Mouse (Mus musculus): ENCODE results near the gene Canx. TPM values are rescaled to one million over a fixed set of nuclear protein-coding genes. Genes with fewer than 3 reads are reported as not detected.

Canx gene
- polyA plus RNA-seq, 1 experiment from 2014 or later, result 269 TPM

- TF ChIP-seq CTCF (IDR thresholded peaks at IDR 0.05; ENCODE audit: low read depth), result no peak
- WGBS, result 33% methylated on average over 1 of the region's 1 CpGs
- H3K27ac ChIP-seq (ENCODE audit: low read depth), result no peak overlapping the region
- H3K36me3 ChIP-seq (ENCODE audit: insufficient read depth), result no peaks in the 10 kb centered on the region
- no peak overlapping the region for H3K9ac ChIP-seq
- no peaks in the 10 kb centered on the region for H3K27me3 ChIP-seq (ENCODE audit: insufficient read depth, low read length)
- no peaks in the 10 kb centered on the region for H3K4me1 ChIP-seq (ENCODE audit: insufficient read depth)
- DNase-seq (no peak), ATAC-seq (ENCODE audit: insufficient read depth) (no peak)
- no peaks in the 10 kb centered on the region for H3K9me3 ChIP-seq (ENCODE audit: low read depth, low read length)
- no peak overlapping the region for H3K4me3 ChIP-seq (ENCODE audit: low read depth, low read length)
- no peak overlapping the region for H3K4me2 ChIP-seq
Measured at GRCm38 (mm10) chr11:50336126-50336525, 10.7 kb upstream of the Canx start.

- Histone ChIP-seq H3K27me3 (ENCODE audit: insufficient read depth, low read length) (no peaks in the 10 kb centered on the region), H3K9me3 (ENCODE audit: low read depth, low read length) (no peaks in the 10 kb centered on the region), H3K27ac (ENCODE audit: low read depth) (no peak overlapping the region), H3K4me3 (ENCODE audit: low read depth, low read length) (no peak overlapping the region), H3K9ac (no peak overlapping the region), H3K36me3 (ENCODE audit: insufficient read depth) (no peaks in the 10 kb centered on the region), H3K4me2 (no peak overlapping the region), H3K4me1 (ENCODE audit: insufficient read depth) (no peaks in the 10 kb centered on the region)
- DNase-seq (no peak), ATAC-seq (ENCODE audit: insufficient read depth) (no peak)
- no peak for TF ChIP-seq CTCF (IDR thresholded peaks at IDR 0.05; ENCODE audit: low read depth)
- WGBS, result 76% methylated on average over 3 of the region's 3 CpGs
Measured at GRCm38 (mm10) chr11:50333181-50333580, 7.7 kb upstream of the Canx start.

GRCm38 (mm10) chr11:50329378-50329777, 3.9 kb upstream of the Canx start:
- no peaks in the 10 kb centered on the region for H3K9me3 ChIP-seq (ENCODE audit: low read depth, low read length)
- no peaks in the 10 kb centered on the region for H3K36me3 ChIP-seq (ENCODE audit: insufficient read depth)
- no peak for DNase-seq
- H3K27ac ChIP-seq (ENCODE audit: low read depth), result no peak overlapping the region
- no peak overlapping the region for H3K4me3 ChIP-seq (ENCODE audit: low read depth, low read length)
- 0 out of 2 replicates have a peak, but pooled peaks cover 4% of the 10 kb centered on the region for H3K4me1 ChIP-seq (ENCODE audit: insufficient read depth)
- H3K9ac ChIP-seq, result no peak overlapping the region
- no peak overlapping the region for H3K4me2 ChIP-seq
- TF ChIP-seq CTCF (IDR thresholded peaks at IDR 0.05; ENCODE audit: low read depth), result no peak
- 85% methylated on average over 1 of the region's 1 CpGs for WGBS
- H3K27me3 ChIP-seq (ENCODE audit: insufficient read depth, low read length), result no peaks in the 10 kb centered on the region
- no peak for ATAC-seq (ENCODE audit: insufficient read depth)

GRCm38 (mm10) chr11:50328075-50328625, 2.7 kb upstream of the Canx start:
- Histone ChIP-seq H3K9me3 (ENCODE audit: low read depth, low read length) (no peaks in the 10 kb centered on the region), H3K4me2 (no peak overlapping the region), H3K27ac (ENCODE audit: low read depth) (no peak overlapping the region), H3K4me3 (ENCODE audit: low read depth, low read length) (no peak overlapping the region), H3K36me3 (ENCODE audit: insufficient read depth) (no peaks in the 10 kb centered on the region), H3K4me1 (ENCODE audit: insufficient read depth) (peaks cover 11% of the 10 kb centered on the region), H3K9ac (no peak overlapping the region), H3K27me3 (ENCODE audit: insufficient read depth, low read length) (no peaks in the 10 kb centered on the region)
- DNase-seq (no peak), ATAC-seq (ENCODE audit: insufficient read depth) (no peak)
- no peak for TF ChIP-seq CTCF (IDR thresholded peaks at IDR 0.05; ENCODE audit: low read depth)
- 86% methylated on average over 3 of the region's 3 CpGs for WGBS

GRCm38 (mm10) chr11:50326302-50326966, 961 bp upstream of the Canx start:
- no peak for ATAC-seq (ENCODE audit: insufficient read depth)
- Histone ChIP-seq H3K9me3 (ENCODE audit: low read depth, low read length) (no peaks in the 10 kb centered on the region), H3K9ac (peak overlapping the region; percentile 83), H3K36me3 (ENCODE audit: insufficient read depth) (peaks cover 3% of the 10 kb centered on the region; the same call in 1 of the 2 replicates), H3K4me1 (ENCODE audit: insufficient read depth) (peaks cover 14% of the 10 kb centered on the region), H3K27ac (ENCODE audit: low read depth) (peak overlapping the region; percentile 88), H3K4me2 (peak overlapping the region; percentile 63), H3K4me3 (ENCODE audit: low read depth, low read length) (peak overlapping the region; percentile 86), H3K27me3 (ENCODE audit: insufficient read depth, low read length) (no peaks in the 10 kb centered on the region)
- WGBS, result 2% methylated on average over 7 of the region's 7 CpGs
- DNase-seq, result peak; percentile 40
- no peak for TF ChIP-seq CTCF (IDR thresholded peaks at IDR 0.05; ENCODE audit: low read depth)

- peaks cover 4% of the 10 kb centered on the region; the same call in 1 of the 2 replicates for H3K36me3 ChIP-seq (ENCODE audit: insufficient read depth)
- H3K9me3 ChIP-seq (ENCODE audit: low read depth, low read length), result no peaks in the 10 kb centered on the region
- peak overlapping the region; percentile 95 for H3K9ac ChIP-seq
- no peak for TF ChIP-seq CTCF (IDR thresholded peaks at IDR 0.05; ENCODE audit: low read depth)
- ATAC-seq (ENCODE audit: insufficient read depth), result peak; percentile 75
- under 1% methylated on average over 34 of the region's 34 CpGs for WGBS
- H3K4me1 ChIP-seq (ENCODE audit: insufficient read depth), result peaks cover 14% of the 10 kb centered on the region
- peak; percentile 8 for DNase-seq
- H3K27ac ChIP-seq (ENCODE audit: low read depth), result peak overlapping the region; percentile 90
- peak overlapping the region; percentile 86 for H3K4me3 ChIP-seq (ENCODE audit: low read depth, low read length)
- no peaks in the 10 kb centered on the region for H3K27me3 ChIP-seq (ENCODE audit: insufficient read depth, low read length)
- H3K4me2 ChIP-seq, result peak overlapping the region; percentile 86
Measured at GRCm38 (mm10) chr11:50324751-50325471, 562 bp downstream of the Canx start.

- H3K9me3 ChIP-seq (ENCODE audit: low read depth, low read length), result no peaks in the 10 kb centered on the region
- H3K27me3 ChIP-seq (ENCODE audit: insufficient read depth, low read length), result no peaks in the 10 kb centered on the region
- WGBS, result 14% methylated on average over 1 of the region's 1 CpGs
- H3K9ac ChIP-seq, result peak overlapping the region; percentile 95
- no peak for TF ChIP-seq CTCF (IDR thresholded peaks at IDR 0.05; ENCODE audit: low read depth)
- peak overlapping the region; percentile 86 for H3K4me2 ChIP-seq
- peaks cover 14% of the 10 kb centered on the region for H3K4me1 ChIP-seq (ENCODE audit: insufficient read depth)
- DNase-seq (no peak), ATAC-seq (ENCODE audit: insufficient read depth) (no peak)
- H3K27ac ChIP-seq (ENCODE audit: low read depth), result no peak overlapping the region
- peaks cover 9% of the 10 kb centered on the region for H3K36me3 ChIP-seq (ENCODE audit: insufficient read depth)
- H3K4me3 ChIP-seq (ENCODE audit: low read depth, low read length), result peak overlapping the region; percentile 86
Measured at GRCm38 (mm10) chr11:50323843-50324242, 1.6 kb downstream of the Canx start.

All from lung, embryonic 14.5 days (tissue).